Mouse (Mus musculus): ENCODE results near the gene Arl5b. TPM values are rescaled to one million over a fixed set of nuclear protein-coding genes. Genes with fewer than 3 reads are reported as not detected.

Gene Arl5b
- polyA plus RNA-seq (2021; fragmentation: Nextera tagmentation) = 34.7 and 39.7 TPM in 2 replicates
- long read RNA-seq, experiment 1, partial matches to known transcripts = 0 of 5 reads
- long read RNA-seq, experiment 1, other reads (novel, unspliced or antisense) = 5 of 5 reads
- long read RNA-seq, experiment 2, full-length matches to known transcripts = 3 of 11 reads
- long read RNA-seq, experiment 2, partial matches to known transcripts = 1 of 11 reads
- long read RNA-seq, experiment 2, other reads (novel, unspliced or antisense) = 7 of 11 reads

GRCm38 (mm10) chr2:15049117-15049873 is at the start of gene Arl5b:
TSS of gene Arl5b (plus strand) at chr2:15049395.

GRCm38 (mm10) chr2:15054945-15055637 is 5.9 kb downstream of the Arl5b start, which contains the start of gene Nsun6:
TSS of gene Nsun6 (minus strand) at chr2:15055069.

Other genes with a start within 250 kb of the Arl5b start
- gene Nsun6, start 5.7 kb downstream of the Arl5b start, polyA plus RNA-seq (2021; fragmentation: Nextera tagmentation) = 8.2 and 10.8 TPM in 2 replicates